Mouse (Mus musculus) kidney, postnatal 10 days (tissue): Measurements from ENCODE around the gene Ephb3.

Experiments
- DNase-seq: peaks from one replicate; pipeline ENCODE4 v3.0.0; 2021; ENCODE audit warnings: mixed read lengths

The Ephb3 gene

GRCm38 (mm10) chr16:21247871-21248712, 43.5 kb downstream of the Ephb3 start:
- DNase-seq, result peak; percentile 71

- no peak for DNase-seq
Measured at GRCm38 (mm10) chr16:21248713-21249531, 44.4 kb downstream of the Ephb3 start.

- no peak for DNase-seq
Measured at GRCm38 (mm10) chr16:21252401-21252955, 47.9 kb downstream of the Ephb3 start.

GRCm38 (mm10) chr16:21255574-21256304, 51.2 kb downstream of the Ephb3 start:
- no peak for DNase-seq

GRCm38 (mm10) chr16:21256514-21257305, 52.2 kb downstream of the Ephb3 start:
- DNase-seq, result no peak

GRCm38 (mm10) chr16:21265417-21265816, 60.9 kb downstream of the Ephb3 start:
- DNase-seq, result no peak

- no peak for DNase-seq
Measured at GRCm38 (mm10) chr16:21269775-21270174, 65.2 kb downstream of the Ephb3 start.

- DNase-seq, result no peak
Measured at GRCm38 (mm10) chr16:21271773-21272247, 67.3 kb downstream of the Ephb3 start.

- no peak for DNase-seq
Measured at GRCm38 (mm10) chr16:21272748-21273147, 68.2 kb downstream of the Ephb3 start.
